Mouse (Mus musculus): ENCODE results near the gene Trpm1.
A peak's percentile ranks its signal among the peaks of the same experiment; 100 is the strongest.

Gene Trpm1

GRCm38 (mm10) chr7:64163890-64164289 is 10.3 kb downstream of the Trpm1 start:
- DNase-seq (ENCODE audit: low read depth, low spot score), result no peak

GRCm38 (mm10) chr7:64164997-64165396 is 11.4 kb downstream of the Trpm1 start:
- DNase-seq (ENCODE audit: low read depth, low spot score), result no peak

- DNase-seq (ENCODE audit: low read depth, low spot score), result no peak
Observed at GRCm38 (mm10) chr7:64166025-64166424, 12.4 kb downstream of the Trpm1 start.

GRCm38 (mm10) chr7:64166724-64167123 is 13.1 kb downstream of the Trpm1 start:
- no peak for DNase-seq (ENCODE audit: low read depth, low spot score)

DNA sequence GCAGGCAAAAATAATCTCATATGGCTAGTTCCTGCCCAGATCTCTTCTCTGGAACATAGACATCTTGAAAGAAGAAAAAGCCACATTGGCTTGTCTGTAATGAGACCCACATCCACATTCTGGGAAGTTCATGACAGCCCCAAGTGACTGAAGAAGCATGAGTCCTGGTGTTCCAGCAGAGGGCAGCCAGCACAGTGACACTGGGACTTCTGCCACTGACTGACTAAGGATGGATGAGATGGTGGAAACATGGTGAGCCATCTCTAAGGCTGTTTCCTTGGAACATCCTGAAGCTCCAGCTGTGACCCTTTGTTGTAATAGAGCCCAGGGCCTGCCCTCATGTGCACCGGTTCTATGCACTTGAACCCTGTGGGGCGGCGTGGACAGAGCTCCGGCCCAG is 25.7 kb downstream of the Trpm1 start:
- no peak for DNase-seq (ENCODE audit: low read depth, low spot score)

DNA sequence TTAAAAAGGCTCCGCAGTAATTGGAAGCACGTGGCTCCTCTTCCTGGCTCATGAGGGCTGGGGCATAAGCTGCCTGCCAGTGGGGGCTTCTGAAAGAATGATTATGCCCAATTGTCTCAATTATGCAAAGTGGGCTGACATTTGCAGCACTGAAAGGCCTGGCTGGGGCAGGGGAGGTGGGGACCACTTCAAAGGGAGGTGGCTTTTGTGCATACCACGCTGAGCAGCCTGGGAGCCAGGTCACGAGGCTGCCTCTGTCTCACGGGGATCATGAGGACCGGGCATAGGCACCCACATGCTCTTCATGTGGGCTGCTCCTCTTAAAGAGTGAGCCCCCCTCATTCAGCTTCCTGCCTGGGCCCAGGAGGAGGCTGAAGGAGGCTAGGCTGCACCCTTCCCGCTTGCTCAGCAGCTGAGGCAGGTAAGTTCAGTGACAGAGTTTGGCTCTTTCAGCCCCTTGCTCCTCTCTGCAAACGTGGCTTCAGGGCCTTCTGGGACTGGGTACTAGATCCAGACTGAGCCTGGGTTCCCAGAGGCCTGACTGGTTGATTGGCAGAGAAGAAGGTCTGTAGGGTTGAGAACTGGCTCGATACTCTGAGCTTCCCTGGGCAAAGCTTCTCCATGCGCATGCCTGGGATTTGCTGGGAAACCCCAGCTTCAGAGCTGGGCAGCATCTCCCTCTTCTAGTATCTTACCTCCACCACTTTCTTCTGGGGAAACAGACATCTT is 31.7 kb downstream of the Trpm1 start:
- DNase-seq (ENCODE audit: low read depth, low spot score), result peak; percentile 14

DNA sequence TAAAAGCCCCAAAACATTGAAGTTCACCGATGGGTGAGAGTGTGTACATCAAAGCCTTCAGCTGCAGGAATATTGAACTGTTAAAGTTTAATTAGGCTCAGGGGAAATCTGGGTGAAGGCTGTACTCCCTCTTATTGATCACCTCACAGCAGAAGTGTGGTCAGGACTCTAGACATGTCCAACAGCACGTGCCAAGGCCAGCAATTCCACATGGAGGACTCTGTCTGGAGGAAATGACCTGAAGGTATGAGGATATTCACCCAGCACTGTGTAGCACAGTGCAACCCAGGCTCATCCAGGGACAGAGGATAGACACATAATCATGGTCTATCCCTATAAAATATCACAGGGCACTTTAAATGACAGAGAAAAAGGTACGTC is 32.3 kb downstream of the Trpm1 start:
- no peak for DNase-seq (ENCODE audit: low read depth, low spot score)

GRCm38 (mm10) chr7:64192261-64192943 is 38.8 kb downstream of the Trpm1 start:
- DNase-seq (ENCODE audit: low read depth, low spot score), result no peak

- DNase-seq (ENCODE audit: low read depth, low spot score), result no peak
Observed at GRCm38 (mm10) chr7:64193476-64193875, 39.8 kb downstream of the Trpm1 start.

DNA sequence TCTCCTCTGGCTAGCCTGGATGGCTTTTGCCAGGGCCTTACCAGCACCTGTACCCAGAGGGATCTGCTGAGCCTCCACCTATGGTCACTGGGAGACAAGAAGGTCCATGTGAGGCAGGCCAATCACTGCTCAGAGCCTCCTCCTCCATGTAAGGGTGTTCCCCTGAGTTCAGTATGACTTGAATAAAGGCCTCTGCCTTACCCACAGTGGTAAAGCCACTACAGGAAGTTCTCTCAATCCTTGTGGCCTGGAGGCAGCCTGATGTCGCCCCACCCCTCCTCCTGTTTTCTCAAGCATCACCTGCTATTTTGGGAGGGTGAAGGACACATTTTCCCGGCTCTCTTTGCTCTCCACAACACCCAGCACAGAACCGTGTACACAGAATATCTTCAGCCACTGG is 42.5 kb downstream of the Trpm1 start:
- DNase-seq (ENCODE audit: low read depth, low spot score), result no peak

- DNase-seq (ENCODE audit: low read depth, low spot score), result no peak
Observed at GRCm38 (mm10) chr7:64208700-64209099, 55.1 kb downstream of the Trpm1 start.

DNA sequence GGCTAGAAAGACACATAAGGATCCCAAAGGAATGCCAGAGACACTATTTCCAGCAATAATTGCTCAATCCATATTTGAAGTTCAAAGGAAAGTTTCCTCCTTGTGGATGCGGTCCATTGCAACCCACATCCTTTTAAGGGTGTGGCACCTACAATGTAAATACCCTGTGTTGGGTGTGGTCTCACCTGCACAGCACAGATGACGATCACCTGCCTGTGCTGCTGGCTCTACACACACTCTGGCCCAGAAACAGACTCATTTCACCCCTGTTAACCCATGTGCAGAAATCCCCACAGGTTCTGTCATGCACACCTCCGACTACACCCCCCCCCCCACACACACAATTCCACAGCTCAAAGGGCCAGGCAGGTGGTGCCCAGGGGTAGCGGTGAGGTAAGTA is 59.2 kb downstream of the Trpm1 start:
- no peak for DNase-seq (ENCODE audit: low read depth, low spot score)

- DNase-seq (ENCODE audit: low read depth, low spot score), result no peak
Observed at GRCm38 (mm10) chr7:64214066-64214465, 60.4 kb downstream of the Trpm1 start.

GRCm38 (mm10) chr7:64215613-64216012 is 62.0 kb downstream of the Trpm1 start:
- no peak for DNase-seq (ENCODE audit: low read depth, low spot score)

DNA sequence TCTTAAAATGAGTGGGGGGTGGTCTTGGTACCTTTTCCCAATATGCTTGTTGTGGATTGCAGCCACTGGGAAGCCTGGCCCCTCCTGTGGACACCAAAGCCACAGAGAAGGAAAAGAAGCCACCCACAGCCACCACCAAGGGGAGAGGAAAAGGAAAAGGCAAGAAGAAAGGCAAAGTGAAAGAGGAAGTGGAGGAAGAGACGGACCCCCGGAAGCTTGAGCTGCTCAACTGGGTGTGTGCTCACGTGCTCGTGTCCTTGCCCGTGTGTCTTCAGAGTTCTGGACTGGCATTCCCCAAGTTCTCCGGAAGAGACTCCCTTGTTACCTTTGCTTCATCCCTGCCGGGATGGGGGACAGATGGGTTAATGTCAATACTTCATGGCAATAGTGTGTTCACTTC is 63.8 kb downstream of the Trpm1 start:
- no peak for DNase-seq (ENCODE audit: low read depth, low spot score)

DNA sequence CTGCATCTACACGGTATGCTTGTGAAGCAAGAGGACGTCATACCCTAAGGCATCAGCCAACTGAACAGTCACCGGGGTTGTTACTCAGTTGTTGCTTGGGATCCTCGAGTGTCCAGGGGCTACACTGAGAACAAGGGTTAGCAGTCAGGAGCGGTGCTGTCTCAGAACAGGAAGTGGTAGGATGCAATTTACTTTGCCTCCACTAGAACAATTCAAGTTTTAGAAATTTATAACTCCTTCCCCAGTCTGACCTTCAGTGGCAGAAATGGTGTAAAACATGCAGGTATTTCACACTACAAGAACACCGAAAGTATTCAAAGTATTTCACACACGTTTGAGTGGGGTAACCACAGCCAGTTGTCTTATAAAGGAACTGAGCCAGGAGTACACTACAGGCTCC is 66.1 kb downstream of the Trpm1 start:
- DNase-seq (ENCODE audit: low read depth, low spot score), result no peak

DNA sequence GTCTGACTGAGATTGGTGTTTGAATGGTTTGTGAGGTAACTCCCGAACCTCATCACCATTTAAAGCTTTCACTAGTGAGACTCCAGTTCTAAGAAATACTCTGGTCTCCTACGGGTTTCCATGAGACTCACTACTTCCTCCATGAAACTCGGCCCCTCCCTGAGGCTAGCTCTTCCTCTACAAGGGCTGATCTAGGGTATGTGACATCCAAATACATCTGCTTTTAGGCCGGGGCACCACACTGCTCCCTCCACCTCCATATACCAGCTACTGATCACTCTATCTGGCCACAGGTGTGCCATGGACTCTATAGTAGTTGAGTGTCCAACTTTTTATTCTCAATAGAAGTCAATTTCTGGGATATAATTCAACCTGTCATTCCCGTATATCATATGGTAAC is 69.6 kb downstream of the Trpm1 start:
- DNase-seq (ENCODE audit: low read depth, low spot score), result no peak

DNA sequence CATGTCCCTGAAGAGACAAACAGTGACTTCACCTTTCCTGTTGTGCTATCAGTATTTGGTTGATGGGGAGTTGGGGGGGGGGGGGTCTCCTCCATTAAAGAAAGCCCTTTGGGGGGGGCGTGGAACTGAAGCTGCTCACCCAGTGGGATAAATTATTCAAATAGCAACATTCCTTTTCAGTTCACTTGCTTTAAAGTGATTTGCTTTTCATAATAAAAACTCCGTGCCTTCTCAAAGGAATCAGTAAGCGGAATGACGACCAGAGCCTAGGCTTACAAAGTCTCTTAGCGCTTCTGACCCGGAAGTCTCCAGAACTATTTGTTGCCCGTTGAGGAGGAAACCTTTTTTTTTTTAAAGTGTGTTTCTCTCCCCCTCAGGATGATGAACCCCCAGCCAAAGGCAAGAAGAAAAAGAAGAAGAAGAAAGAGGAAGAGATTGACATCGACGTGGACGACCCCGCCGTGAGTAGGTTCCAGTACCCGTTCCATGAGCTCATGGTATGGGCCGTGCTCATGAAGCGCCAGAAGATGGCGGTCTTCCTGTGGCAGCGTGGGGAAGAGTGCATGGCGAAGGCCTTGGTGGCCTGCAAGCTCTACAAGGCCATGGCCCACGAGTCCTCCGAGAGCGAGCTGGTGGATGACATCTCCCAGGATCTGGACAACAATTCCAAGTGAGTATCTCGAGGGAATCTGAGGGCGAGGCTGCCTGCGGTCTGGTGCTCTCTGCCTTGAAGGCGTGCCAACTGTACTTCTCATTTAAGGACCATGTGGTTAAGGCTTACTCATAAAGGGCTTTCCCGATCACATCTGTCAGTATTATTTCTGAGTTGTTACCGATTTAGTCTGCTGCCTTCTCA is 72.9 kb downstream of the Trpm1 start:
- DNase-seq (ENCODE audit: low read depth, low spot score), result no peak

GRCm38 (mm10) chr7:64227586-64227985 is 74.0 kb downstream of the Trpm1 start:
- no peak for DNase-seq (ENCODE audit: low read depth, low spot score)

GRCm38 (mm10) chr7:64228300-64228699 is 74.7 kb downstream of the Trpm1 start:
- DNase-seq (ENCODE audit: low read depth, low spot score), result no peak

DNA sequence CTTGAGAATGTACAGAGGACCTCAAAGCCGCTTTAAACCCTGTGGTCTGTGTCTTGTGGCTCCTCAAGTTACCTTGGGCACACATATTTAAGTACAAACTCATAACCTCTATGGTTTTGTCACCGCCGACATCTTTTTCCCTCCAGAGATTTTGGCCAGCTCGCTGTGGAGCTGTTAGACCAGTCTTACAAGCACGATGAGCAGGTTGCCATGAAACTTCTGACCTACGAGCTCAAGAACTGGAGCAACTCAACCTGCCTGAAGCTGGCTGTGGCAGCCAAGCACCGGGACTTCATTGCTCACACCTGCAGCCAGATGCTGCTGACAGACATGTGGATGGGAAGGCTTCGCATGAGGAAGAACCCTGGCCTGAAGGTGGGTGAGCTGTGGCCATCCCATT is 76.3 kb downstream of the Trpm1 start:
- DNase-seq (ENCODE audit: low read depth, low spot score), result no peak

GRCm38 (mm10) chr7:64231001-64231400 is 77.4 kb downstream of the Trpm1 start:
- no peak for DNase-seq (ENCODE audit: low read depth, low spot score)

DNA sequence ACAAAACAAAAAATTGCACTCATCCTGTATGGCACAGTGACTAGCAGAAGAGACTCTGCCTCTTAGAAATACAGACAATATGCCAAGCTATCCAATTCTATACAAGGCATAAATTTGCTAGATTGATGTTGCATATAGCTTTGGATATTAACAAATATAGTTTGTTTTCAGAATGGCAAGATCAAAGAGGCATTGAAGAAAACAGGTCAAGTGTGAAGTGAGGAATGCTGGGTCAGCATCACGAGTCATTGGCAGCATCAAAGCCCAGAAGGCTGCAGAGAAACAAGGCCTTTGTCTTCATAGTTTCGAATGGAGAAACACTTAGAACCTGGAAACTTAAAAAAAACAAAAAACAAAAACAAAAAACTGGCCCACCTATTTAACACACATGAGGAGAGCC is 78.4 kb downstream of the Trpm1 start:
- DNase-seq (ENCODE audit: low read depth, low spot score), result no peak
